Mouse (Mus musculus) hindbrain, embryonic 12.5 days (tissue): ENCODE measurements around the gene Trpm5. TPM values are rescaled to one million over a fixed set of nuclear protein-coding genes. Genes with fewer than 3 reads are reported as not detected.
A peak's percentile ranks its signal among the peaks of the same experiment; 100 is the strongest.

ENCODE experiments used
- ATAC-seq: fragments of 200-750 bp; cut with Nextera tagmentation; 2 replicates; pipeline ENCODE4 v1.8.0; 2017; ENCODE audit warnings: moderate TSS enrichment; ENCODE audit not compliant: low FRiP score
- H3K27ac ChIP-seq: fragments of 300-500 bp; sonication (generic); 2 replicates; pipeline ENCODE4 v1.5.1; 2016; ENCODE audit warnings: mild to moderate bottlenecking
- H3K27me3 ChIP-seq: fragments of 300-500 bp; sonication (generic); 2 replicates; pipeline ENCODE4 v1.6.1; 2016; ENCODE audit warnings: mild to moderate bottlenecking
- H3K36me3 ChIP-seq: fragments of 300-500 bp; sonication (generic); 2 replicates; pipeline ENCODE4 v1.6.1; 2016; ENCODE audit warnings: mild to moderate bottlenecking
- H3K4me1 ChIP-seq: fragments of 300-500 bp; sonication (generic); 2 replicates; pipeline ENCODE4 v1.6.1; 2016
- H3K4me2 ChIP-seq: fragments of 300-500 bp; sonication (generic); replicated peaks from 2 replicates; pipeline ENCODE4 v1.6.1; 2016; ENCODE audit warnings: mild to moderate bottlenecking
- H3K4me3 ChIP-seq: fragments of 300-500 bp; sonication (generic); 2 replicates; pipeline ENCODE4 v1.5.1; 2016; ENCODE audit warnings: mild to moderate bottlenecking
- H3K9ac ChIP-seq: fragments of 300-500 bp; sonication (generic); 2 replicates; pipeline ENCODE4 v1.6.1; 2016; ENCODE audit warnings: mild to moderate bottlenecking, moderate library complexity
- H3K9me3 ChIP-seq: fragments of 300-500 bp; sonication (generic); replicated peaks from 2 replicates; pipeline ENCODE4 v1.6.1; 2016; ENCODE audit warnings: mild to moderate bottlenecking
- WGBS: fragments of 180-500 bp; shearing (Covaris S2); methylation state at CpG from one replicate; pipeline ENCODE4 v1.1.7; 2016; 5-methylcytosine and 5-hydroxymethylcytosine counted together
- polyA plus RNA-seq: library from polyadenylated mRNA; unstranded; fragments of >200 nt; fragmentation: Nextera tagmentation; extraction: Ambion mirVana; gene quantifications from 2 replicates; pipeline ENCODE4 v1.2.1, GENCODE M21; 2016

The Trpm5 gene
- polyA plus RNA-seq, 1 experiment from 2014 or later: 3.1 TPM

GRCm38 (mm10) chr7:143095554-143095907 lies 1.1 kb upstream of the Trpm5 start:
- H3K27ac ChIP-seq: no peak overlapping the region
- no peak overlapping the region for H3K4me3 ChIP-seq
- H3K27me3 ChIP-seq: no peaks in the 10 kb centered on the region
- no peaks in the 10 kb centered on the region for H3K36me3 ChIP-seq
- no peak for ATAC-seq
- H3K4me1 ChIP-seq: no peaks in the 10 kb centered on the region
- no peak overlapping the region for H3K9ac ChIP-seq
- WGBS: 58% methylated on average over 1 of the region's 1 CpGs
- H3K9me3 ChIP-seq: no peaks in the 10 kb centered on the region
- H3K4me2 ChIP-seq: no peak overlapping the region

GRCm38 (mm10) chr7:143093847-143094246 lies 595 bp downstream of the Trpm5 start:
- ATAC-seq: no peak
- H3K27ac ChIP-seq: no peak overlapping the region
- no peaks in the 10 kb centered on the region for H3K27me3 ChIP-seq
- 81% methylated on average over 3 of the region's 3 CpGs for WGBS
- no peaks in the 10 kb centered on the region for H3K36me3 ChIP-seq
- no peaks in the 10 kb centered on the region for H3K4me1 ChIP-seq
- no peaks in the 10 kb centered on the region for H3K9me3 ChIP-seq
- no peak overlapping the region for H3K9ac ChIP-seq
- H3K4me3 ChIP-seq: no peak overlapping the region
- H3K4me2 ChIP-seq: no peak overlapping the region

- ATAC-seq: peak; percentile 50
- WGBS: 34% methylated on average over 4 of the region's 4 CpGs
- peak overlapping the region; percentile 48; the same call in 1 of the 2 replicates for H3K27ac ChIP-seq
These were observed 7.3 kb downstream of the Trpm5 start for GRCm38 (mm10) chr7:143087070-143087579.

GRCm38 (mm10) chr7:143086366-143086765 lies 8.1 kb downstream of the Trpm5 start:
- Histone ChIP-seq H3K4me2 (no peak overlapping the region), H3K27ac (peak overlapping the region; percentile 48; the same call in 1 of the 2 replicates), H3K9me3 (no peaks in the 10 kb centered on the region), H3K9ac (no peak overlapping the region), H3K4me3 (no peak overlapping the region), H3K4me1 (peaks cover 6% of the 10 kb centered on the region), H3K27me3 (no peaks in the 10 kb centered on the region), H3K36me3 (no peaks in the 10 kb centered on the region)
- ATAC-seq: no peak
- WGBS: 52% methylated on average over 2 of the region's 2 CpGs

More at GRCm38 (mm10) chr7:143087070-143087579, 7.3 kb downstream of the Trpm5 start:
- Histone ChIP-seq H3K36me3 (no peaks in the 10 kb centered on the region), H3K27me3 (no peaks in the 10 kb centered on the region), H3K4me3 (no peak overlapping the region), H3K4me1 (peaks cover 6% of the 10 kb centered on the region), H3K9me3 (no peaks in the 10 kb centered on the region), H3K4me2 (0 out of 2 replicates have a peak overlapping the region, but pooled peaks have one; percentile 13), H3K9ac (no peak overlapping the region)

GRCm38 (mm10) chr7:143083708-143084107 lies 10.7 kb downstream of the Trpm5 start:
- H3K9ac ChIP-seq: no peak overlapping the region
- H3K27me3 ChIP-seq: no peaks in the 10 kb centered on the region
- H3K4me1 ChIP-seq: peaks cover 6% of the 10 kb centered on the region
- H3K4me3 ChIP-seq: no peak overlapping the region
- WGBS: 83% methylated on average over 2 of the region's 2 CpGs
- no peaks in the 10 kb centered on the region for H3K36me3 ChIP-seq
- H3K27ac ChIP-seq: no peak overlapping the region
- ATAC-seq: no peak
- no peaks in the 10 kb centered on the region for H3K9me3 ChIP-seq
- H3K4me2 ChIP-seq: no peak overlapping the region

GRCm38 (mm10) chr7:143082024-143082423 lies 12.4 kb downstream of the Trpm5 start:
- Histone ChIP-seq H3K27me3 (no peaks in the 10 kb centered on the region), H3K4me2 (no peak overlapping the region), H3K36me3 (no peaks in the 10 kb centered on the region), H3K9ac (no peak overlapping the region), H3K27ac (no peak overlapping the region), H3K4me3 (no peak overlapping the region), H3K9me3 (no peaks in the 10 kb centered on the region), H3K4me1 (peaks cover 4% of the 10 kb centered on the region)
- no peak for ATAC-seq
- 76% methylated on average over 6 of the region's 6 CpGs for WGBS

- H3K4me2 ChIP-seq: no peak overlapping the region
- no peak for ATAC-seq
- H3K4me3 ChIP-seq: no peak overlapping the region
- H3K27ac ChIP-seq: no peak overlapping the region
- H3K9ac ChIP-seq: no peak overlapping the region
- no peaks in the 10 kb centered on the region for H3K4me1 ChIP-seq
- no peaks in the 10 kb centered on the region for H3K36me3 ChIP-seq
- WGBS: 81% methylated on average over 2 of the region's 2 CpGs
- H3K27me3 ChIP-seq: no peaks in the 10 kb centered on the region
- H3K9me3 ChIP-seq: no peaks in the 10 kb centered on the region
These were observed 17.1 kb downstream of the Trpm5 start for GRCm38 (mm10) chr7:143077351-143077750.

GRCm38 (mm10) chr7:143075394-143075793 lies 19.0 kb downstream of the Trpm5 start:
- WGBS: 74% methylated on average over 5 of the region's 5 CpGs
- Histone ChIP-seq H3K4me1 (peaks cover 12% of the 10 kb centered on the region), H3K36me3 (0 out of 2 replicates have a peak, but pooled peaks cover 8% of the 10 kb centered on the region), H3K27me3 (no peaks in the 10 kb centered on the region), H3K9me3 (no peaks in the 10 kb centered on the region), H3K9ac (no peak overlapping the region), H3K4me2 (no peak overlapping the region), H3K27ac (no peak overlapping the region), H3K4me3 (no peak overlapping the region)
- ATAC-seq: no peak

GRCm38 (mm10) chr7:143073086-143073485 lies 21.4 kb downstream of the Trpm5 start:
- H3K9ac ChIP-seq: no peak overlapping the region
- no peaks in the 10 kb centered on the region for H3K27me3 ChIP-seq
- 0 out of 2 replicates have a peak, but pooled peaks cover 8% of the 10 kb centered on the region for H3K36me3 ChIP-seq
- H3K4me1 ChIP-seq: peaks cover 25% of the 10 kb centered on the region
- H3K27ac ChIP-seq: no peak overlapping the region
- H3K4me3 ChIP-seq: no peak overlapping the region
- no peaks in the 10 kb centered on the region for H3K9me3 ChIP-seq
- H3K4me2 ChIP-seq: no peak overlapping the region
- ATAC-seq: no peak
- 57% methylated on average over 1 of the region's 1 CpGs for WGBS

GRCm38 (mm10) chr7:143072605-143073004 lies 21.8 kb downstream of the Trpm5 start:
- H3K9ac ChIP-seq: no peak overlapping the region
- no peak overlapping the region for H3K4me2 ChIP-seq
- peaks cover 30% of the 10 kb centered on the region for H3K4me1 ChIP-seq
- no peaks in the 10 kb centered on the region for H3K27me3 ChIP-seq
- no peak overlapping the region for H3K27ac ChIP-seq
- peaks cover 12% of the 10 kb centered on the region; the same call in 1 of the 2 replicates for H3K36me3 ChIP-seq
- ATAC-seq: no peak
- WGBS: 89% methylated on average over 5 of the region's 5 CpGs
- H3K9me3 ChIP-seq: no peaks in the 10 kb centered on the region
- H3K4me3 ChIP-seq: no peak overlapping the region

GRCm38 (mm10) chr7:143070506-143071070 lies 23.9 kb downstream of the Trpm5 start:
- peak overlapping the region; percentile 91 for H3K9ac ChIP-seq
- no peak for ATAC-seq
- H3K27ac ChIP-seq: no peak overlapping the region
- no peaks in the 10 kb centered on the region for H3K27me3 ChIP-seq
- 89% methylated on average over 10 of the region's 10 CpGs for WGBS
- no peaks in the 10 kb centered on the region for H3K9me3 ChIP-seq
- peak overlapping the region; percentile 100 for H3K4me2 ChIP-seq
- peak overlapping the region; percentile 88 for H3K4me3 ChIP-seq
- peaks cover 30% of the 10 kb centered on the region for H3K36me3 ChIP-seq
- peaks cover 32% of the 10 kb centered on the region for H3K4me1 ChIP-seq

- ATAC-seq: no peak
- WGBS: 14% methylated on average over 30 of the region's 30 CpGs
- Histone ChIP-seq H3K27me3 (no peaks in the 10 kb centered on the region), H3K27ac (peak overlapping the region; percentile 75), H3K4me3 (peak overlapping the region; percentile 88), H3K4me1 (peaks cover 32% of the 10 kb centered on the region), H3K36me3 (peaks cover 37% of the 10 kb centered on the region), H3K9me3 (no peaks in the 10 kb centered on the region), H3K4me2 (peak overlapping the region; percentile 100), H3K9ac (peak overlapping the region; percentile 91)
These were observed 24.6 kb downstream of the Trpm5 start for GRCm38 (mm10) chr7:143069751-143070400.
